Mouse (Mus musculus) midbrain, embryonic 11.5 days (tissue): ENCODE results near the gene Iqck. TPM values are rescaled to one million over a fixed set of nuclear protein-coding genes. Genes with fewer than 3 reads are reported as not detected.

Experiments used
- ATAC-seq: fragments of 200-750 bp; cut with Nextera tagmentation; 2 replicates; pipeline ENCODE4 v1.8.0; 2017; ENCODE audit warnings: moderate TSS enrichment, moderate library complexity; ENCODE audit not compliant: low FRiP score
- DNase-seq: peaks from one replicate; pipeline ENCODE4 v3.0.0; 2015; ENCODE audit warnings: low spot score; ENCODE audit errors: missing footprints
- H3K27ac ChIP-seq: fragments of 300-500 bp; sonication (generic); 2 replicates; pipeline ENCODE4 v1.5.1; 2014; ENCODE audit warnings: low read depth, low read length
- H3K27me3 ChIP-seq: fragments of 300-500 bp; sonication (generic); 2 replicates; pipeline ENCODE4 v1.6.1; 2014; ENCODE audit warnings: mild to moderate bottlenecking, low read length, moderate library complexity, mixed read lengths; ENCODE audit not compliant: control insufficient read depth, insufficient read depth
- H3K36me3 ChIP-seq: fragments of 300-500 bp; sonication (generic); 2 replicates; pipeline ENCODE4 v1.6.1; 2014; ENCODE audit warnings: mild to moderate bottlenecking, low read length, moderate library complexity, mixed read lengths; ENCODE audit not compliant: control insufficient read depth, insufficient read depth
- H3K4me1 ChIP-seq: fragments of 300-500 bp; sonication (generic); 2 replicates; pipeline ENCODE4 v1.6.1; 2014; ENCODE audit warnings: low read length; ENCODE audit not compliant: control insufficient read depth, insufficient read depth
- H3K4me2 ChIP-seq: fragments of 300-500 bp; sonication (generic); 2 replicates; pipeline ENCODE4 v1.6.1; 2014; ENCODE audit warnings: mild to moderate bottlenecking, moderate library complexity
- H3K4me3 ChIP-seq: fragments of 300-500 bp; sonication (generic); 2 replicates; pipeline ENCODE4 v1.5.1; 2014; ENCODE audit warnings: low read depth, low read length
- H3K9ac ChIP-seq: fragments of 300-500 bp; sonication (generic); 2 replicates; pipeline ENCODE4 v1.6.1; 2014; ENCODE audit warnings: low read length
- H3K9me3 ChIP-seq: fragments of 300-500 bp; sonication (generic); 2 replicates; pipeline ENCODE4 v1.6.1; 2016; ENCODE audit warnings: low read length; ENCODE audit not compliant: control insufficient read depth
- WGBS: fragments of 180-500 bp; shearing (Covaris S2); extraction: QIAGEN DNeasy Blood & Tissue Kit; methylation state at CpG from one replicate; pipeline ENCODE4 v1.1.7; 2014; 5-methylcytosine and 5-hydroxymethylcytosine counted together
- polyA plus RNA-seq: library from polyadenylated mRNA; unstranded; fragments of >200 nt; fragmentation: Nextera tagmentation; extraction: Ambion mirVana; gene quantifications from 2 replicates; pipeline ENCODE4 v1.2.1, GENCODE M21; 2014

Iqck gene
- polyA plus RNA-seq, 1 experiment from 2014 or later: 3.2 TPM

- ATAC-seq (no peak), DNase-seq (no peak)
- no peak overlapping the region for H3K4me3 ChIP-seq
- no peaks in the 10 kb centered on the region for H3K9me3 ChIP-seq
- H3K4me2 ChIP-seq: no peak overlapping the region
- H3K36me3 ChIP-seq: peaks cover 10% of the 10 kb centered on the region
- no peak overlapping the region for H3K27ac ChIP-seq
- no peaks in the 10 kb centered on the region for H3K27me3 ChIP-seq
- WGBS: 80% methylated on average over 4 of the region's 4 CpGs
- no peak overlapping the region for H3K9ac ChIP-seq
- peaks cover 11% of the 10 kb centered on the region for H3K4me1 ChIP-seq
Measured at GRCm38 (mm10) chr7:118981346-118981745, 125.8 kb downstream of the Iqck start.

- no peaks in the 10 kb centered on the region for H3K9me3 ChIP-seq
- DNase-seq: no peak
- no peak overlapping the region for H3K4me2 ChIP-seq
- no peak overlapping the region for H3K4me3 ChIP-seq
- 92% methylated on average over 5 of the region's 5 CpGs for WGBS
- H3K9ac ChIP-seq: no peak overlapping the region
- peaks cover 10% of the 10 kb centered on the region for H3K36me3 ChIP-seq
- H3K27ac ChIP-seq: no peak overlapping the region
- no peak for ATAC-seq
- H3K27me3 ChIP-seq: no peaks in the 10 kb centered on the region
- H3K4me1 ChIP-seq: peaks cover 7% of the 10 kb centered on the region
Measured at GRCm38 (mm10) chr7:118981831-118982230, 126.3 kb downstream of the Iqck start.

- no peak overlapping the region for H3K27ac ChIP-seq
- no peaks in the 10 kb centered on the region for H3K27me3 ChIP-seq
- WGBS: 95% methylated on average over 4 of the region's 4 CpGs
- H3K4me3 ChIP-seq: no peak overlapping the region
- H3K36me3 ChIP-seq: peaks cover 10% of the 10 kb centered on the region
- H3K4me1 ChIP-seq: 0 out of 2 replicates have a peak, but pooled peaks cover under 1% of the 10 kb centered on the region
- ATAC-seq (no peak), DNase-seq (no peak)
- no peaks in the 10 kb centered on the region for H3K9me3 ChIP-seq
- no peak overlapping the region for H3K9ac ChIP-seq
- H3K4me2 ChIP-seq: no peak overlapping the region
Measured at GRCm38 (mm10) chr7:118982586-118982985, 127.0 kb downstream of the Iqck start.

- Histone ChIP-seq H3K27ac (no peak overlapping the region), H3K4me2 (no peak overlapping the region), H3K36me3 (peaks cover 10% of the 10 kb centered on the region), H3K4me1 (0 out of 2 replicates have a peak, but pooled peaks cover 2% of the 10 kb centered on the region), H3K27me3 (no peaks in the 10 kb centered on the region), H3K9ac (no peak overlapping the region), H3K4me3 (no peak overlapping the region), H3K9me3 (no peaks in the 10 kb centered on the region)
- DNase-seq (no peak), ATAC-seq (no peak)
- 90% methylated on average over 19 of the region's 19 CpGs for WGBS
Measured at GRCm38 (mm10) chr7:118983961-118984360, 128.4 kb downstream of the Iqck start.

DNA sequence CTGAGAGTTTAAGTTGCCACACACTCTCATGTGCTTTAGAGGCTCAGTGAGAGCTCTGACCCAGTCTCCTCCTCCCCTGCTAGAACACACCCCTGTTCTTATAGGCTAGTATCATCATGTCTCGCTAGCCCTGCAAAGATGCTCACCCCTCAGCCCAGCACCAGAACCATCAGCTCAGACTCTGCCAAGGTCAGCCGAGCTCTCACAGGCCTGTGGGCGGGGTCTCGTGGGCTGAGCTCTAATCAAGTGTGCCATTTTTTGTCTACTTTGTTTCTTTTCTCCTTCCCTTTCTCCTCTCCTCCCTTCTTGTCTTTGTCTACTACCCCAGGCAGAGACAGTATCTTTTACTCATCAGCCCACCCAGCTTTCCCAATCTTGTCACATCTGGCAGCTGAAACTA, 130.2 kb downstream of the Iqck start:
- Histone ChIP-seq H3K4me2 (no peak overlapping the region), H3K27ac (no peak overlapping the region), H3K36me3 (peaks cover 10% of the 10 kb centered on the region), H3K27me3 (no peaks in the 10 kb centered on the region), H3K4me1 (0 out of 2 replicates have a peak, but pooled peaks cover 2% of the 10 kb centered on the region), H3K9ac (no peak overlapping the region), H3K4me3 (no peak overlapping the region), H3K9me3 (no peaks in the 10 kb centered on the region)
- DNase-seq (no peak), ATAC-seq (no peak)
- WGBS: 73% methylated on average over 4 of the region's 4 CpGs

DNA sequence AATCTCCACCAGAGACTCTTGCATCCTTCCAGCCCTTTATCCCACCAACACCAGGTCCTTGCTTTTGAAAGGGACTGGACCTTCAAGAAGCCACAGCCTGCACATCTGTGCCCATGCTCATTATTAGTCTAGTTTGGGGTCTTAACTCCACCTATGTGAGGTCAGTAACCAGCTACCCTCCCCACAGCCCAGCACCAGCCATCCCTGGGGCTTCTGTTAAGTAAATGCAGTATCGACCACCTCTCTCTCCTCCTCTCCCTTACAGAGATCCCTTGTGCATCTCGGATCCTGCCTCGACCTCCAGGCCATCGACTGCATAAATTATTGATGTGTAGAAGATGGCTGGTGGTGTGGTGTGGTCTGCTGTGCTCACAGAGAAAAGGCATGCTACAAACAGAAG, 130.8 kb downstream of the Iqck start:
- 75% methylated on average over 4 of the region's 4 CpGs for WGBS
- peak; percentile 79 for DNase-seq
- Histone ChIP-seq H3K27me3 (no peaks in the 10 kb centered on the region), H3K9me3 (no peaks in the 10 kb centered on the region), H3K9ac (no peak overlapping the region), H3K36me3 (peaks cover 10% of the 10 kb centered on the region), H3K4me1 (peaks cover 7% of the 10 kb centered on the region), H3K27ac (no peak overlapping the region), H3K4me3 (no peak overlapping the region), H3K4me2 (no peak overlapping the region)
- peak; percentile 60 for ATAC-seq

DNA sequence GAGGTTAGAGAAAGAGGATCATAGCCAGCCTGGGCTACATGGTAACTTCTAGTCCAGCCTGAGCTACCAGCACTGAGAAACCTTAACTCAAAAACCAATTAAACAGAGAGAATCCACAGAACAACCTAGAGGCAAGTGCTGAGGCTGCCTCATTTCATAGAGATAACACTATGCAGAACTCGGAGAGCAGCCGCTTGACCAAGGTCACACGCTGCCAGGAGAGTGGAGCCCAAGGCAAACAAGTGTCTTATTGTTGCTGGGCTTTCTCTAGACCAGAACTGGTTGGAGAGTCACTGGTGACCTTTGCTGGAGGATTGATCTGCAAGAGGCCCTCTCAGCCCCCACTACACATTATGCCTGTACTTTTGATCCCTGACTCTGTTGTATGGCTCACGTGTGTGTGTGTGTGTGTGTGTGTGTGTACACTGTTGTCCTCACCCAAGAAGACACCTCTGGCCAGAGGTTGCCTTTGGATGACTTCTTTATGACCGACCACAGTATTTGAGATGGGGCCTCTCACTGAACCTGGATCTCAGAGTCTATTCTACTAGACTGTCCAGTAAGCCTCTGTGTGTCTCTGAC, 133.8 kb downstream of the Iqck start:
- no peak overlapping the region for H3K9ac ChIP-seq
- H3K27ac ChIP-seq: no peak overlapping the region
- 80% methylated on average over 5 of the region's 5 CpGs for WGBS

GRCm38 (mm10) chr7:118990282-118990681, 134.7 kb downstream of the Iqck start:
- DNase-seq: no peak

More for the DNA sequence above, 133.8 kb downstream of the Iqck start:
- Histone ChIP-seq H3K27me3 (no peaks in the 10 kb centered on the region), H3K9me3 (no peaks in the 10 kb centered on the region), H3K4me2 (no peak overlapping the region), H3K4me1 (peaks cover 29% of the 10 kb centered on the region), H3K36me3 (peaks cover under 1% of the 10 kb centered on the region; the same call in 1 of the 2 replicates), H3K4me3 (no peak overlapping the region)
- ATAC-seq (no peak), DNase-seq (no peak)

DNA sequence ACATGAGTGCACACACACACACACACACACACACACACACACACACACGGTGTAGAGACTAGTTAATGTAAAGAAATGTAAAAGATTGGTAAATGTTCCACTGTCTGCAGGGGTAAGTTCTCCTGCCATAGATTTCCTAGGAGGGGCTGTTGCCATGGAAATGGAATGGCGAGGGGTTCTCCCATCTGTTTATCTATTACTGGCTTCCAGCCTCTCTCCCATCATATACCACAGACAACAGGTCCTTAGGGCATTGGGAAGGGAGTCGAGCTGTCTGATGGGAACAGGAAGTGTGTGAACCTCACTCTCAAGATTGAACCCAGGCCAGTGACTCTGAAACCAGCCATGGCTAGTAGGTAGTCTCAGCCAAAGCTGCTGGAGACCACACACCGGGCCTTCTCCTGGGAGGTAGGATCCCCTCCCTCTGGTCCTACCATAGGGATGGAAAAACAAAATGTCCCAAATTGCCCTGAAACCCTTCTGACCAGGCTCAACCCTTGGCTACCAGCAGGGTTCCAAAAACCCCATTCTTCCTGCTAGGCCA, 135.9 kb downstream of the Iqck start:
- Histone ChIP-seq H3K4me3 (no peak overlapping the region), H3K9me3 (no peaks in the 10 kb centered on the region), H3K4me2 (peak overlapping the region; percentile 19; the same call in 1 of the 2 replicates), H3K36me3 (no peaks in the 10 kb centered on the region), H3K27me3 (no peaks in the 10 kb centered on the region; the same call in none of the 2 replicates), H3K9ac (no peak overlapping the region), H3K4me1 (peaks cover 35% of the 10 kb centered on the region), H3K27ac (no peak overlapping the region)
- WGBS: 45% methylated on average over 4 of the region's 4 CpGs
- DNase-seq (peak; percentile 87), ATAC-seq (no peak)

More at GRCm38 (mm10) chr7:118990282-118990681, 134.7 kb downstream of the Iqck start:
- H3K36me3 ChIP-seq: no peaks in the 10 kb centered on the region
- H3K9me3 ChIP-seq: no peaks in the 10 kb centered on the region
- H3K9ac ChIP-seq: no peak overlapping the region
- no peak for ATAC-seq
- H3K27ac ChIP-seq: no peak overlapping the region
- H3K4me1 ChIP-seq: peaks cover 30% of the 10 kb centered on the region
- H3K27me3 ChIP-seq: no peaks in the 10 kb centered on the region; the same call in 1 of the 2 replicates
- no peak overlapping the region for H3K4me3 ChIP-seq
- 79% methylated on average over 6 of the region's 6 CpGs for WGBS
- H3K4me2 ChIP-seq: no peak overlapping the region
